Mouse (Mus musculus) heart, postnatal 0 days (tissue): ENCODE data around the gene Hbq1b.
"Not testable (repeated sequence)": the region's sequence is repeated elsewhere in the genome, so short reads cannot be mapped to it uniquely, and the experiment has no call there.

ENCODE experiments used
- CTCF ChIP-seq: IDR thresholded peaks from 2 replicates; pipeline ENCODE4 v1.5.1; 2016; ENCODE audit warnings: antibody characterized with exemption, control low read depth, low read depth
- EP300 ChIP-seq: IDR thresholded peaks from 2 replicates; pipeline ENCODE4 v1.6.1; 2016; ENCODE audit warnings: antibody characterized with exemption, low read depth

DNA sequence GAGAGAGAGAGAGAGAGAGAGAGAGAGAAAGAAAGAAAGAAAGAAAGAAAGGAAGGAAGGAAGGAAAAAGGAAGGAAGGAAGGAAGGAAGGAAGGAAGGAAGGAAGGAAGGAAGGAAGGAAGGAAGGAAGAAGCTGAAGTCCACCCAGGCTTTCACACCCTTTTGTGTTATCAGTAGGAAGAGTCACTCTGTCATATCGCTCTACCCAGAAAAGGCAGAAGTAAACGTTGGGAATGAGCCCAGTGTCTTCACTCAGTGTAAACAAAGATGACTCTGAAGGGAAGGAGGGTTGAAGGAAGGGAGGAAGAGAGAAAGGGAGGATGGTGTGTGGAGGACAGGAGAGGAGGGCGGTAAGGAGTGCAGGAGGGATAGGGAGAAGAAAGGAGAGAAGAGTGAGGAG lies 6.7 kb downstream of the Hbq1b start:
- TF ChIP-seq EP300, CTCF: not testable (repeated sequence)
